Mouse (Mus musculus): Measurements from ENCODE around the gene Gm21885.

Gm21885 gene

GRCm38 (mm10) chr11:94320969-94321930 is 39.6 kb downstream of the Gm21885 start:
- peak; percentile 78 for DNase-seq

DNA sequence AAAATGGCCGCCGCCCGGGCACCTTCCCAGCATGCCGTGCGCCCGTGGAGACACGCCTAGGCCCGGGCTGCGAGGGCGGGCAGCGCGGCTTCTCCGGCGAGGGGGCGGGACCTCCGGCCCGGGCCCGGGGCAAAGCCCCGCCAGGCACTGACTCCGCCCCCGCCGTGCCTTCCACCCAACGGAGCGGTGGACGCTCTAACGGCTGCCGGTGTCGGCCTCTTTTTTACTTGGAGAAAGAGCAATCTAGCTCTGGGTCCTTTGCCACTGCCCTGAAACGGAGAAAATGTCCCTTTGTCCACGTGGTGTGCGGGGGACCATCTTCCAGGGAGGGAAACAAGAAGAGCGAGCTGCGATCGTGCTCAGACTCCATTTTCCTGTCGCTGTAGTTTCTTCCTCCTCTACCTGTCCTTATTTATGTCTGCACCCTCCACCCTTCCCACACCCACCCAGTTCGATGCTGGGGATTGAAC is 40.3 kb downstream of the Gm21885 start, which contains the start of gene Luc7l3:
Gene Luc7l3, minus strand, starts transcription at position 58 of the 470 bp plus-strand sequence.
- DNase-seq = peak; percentile 97

DNA sequence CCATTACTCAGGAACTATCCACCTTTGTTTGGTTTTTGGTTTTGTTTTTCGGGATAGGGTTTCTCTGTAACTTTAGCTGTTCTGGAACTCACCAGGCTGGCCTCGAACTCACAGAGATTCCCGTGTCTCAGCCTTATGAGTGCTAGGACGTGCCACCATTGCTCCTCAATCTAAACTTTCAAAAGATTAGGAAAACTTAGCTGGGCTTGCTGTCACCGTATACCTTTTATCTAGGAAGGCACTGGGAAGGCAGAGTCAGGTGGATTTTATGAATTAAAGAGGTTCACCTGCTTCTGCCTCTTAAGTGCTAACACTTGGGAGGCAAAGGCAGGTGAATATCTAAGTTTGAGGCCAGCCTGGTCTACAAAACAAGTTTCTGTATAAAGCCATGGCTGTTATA is 41.0 kb downstream of the Gm21885 start:
- DNase-seq = no peak

DNA sequence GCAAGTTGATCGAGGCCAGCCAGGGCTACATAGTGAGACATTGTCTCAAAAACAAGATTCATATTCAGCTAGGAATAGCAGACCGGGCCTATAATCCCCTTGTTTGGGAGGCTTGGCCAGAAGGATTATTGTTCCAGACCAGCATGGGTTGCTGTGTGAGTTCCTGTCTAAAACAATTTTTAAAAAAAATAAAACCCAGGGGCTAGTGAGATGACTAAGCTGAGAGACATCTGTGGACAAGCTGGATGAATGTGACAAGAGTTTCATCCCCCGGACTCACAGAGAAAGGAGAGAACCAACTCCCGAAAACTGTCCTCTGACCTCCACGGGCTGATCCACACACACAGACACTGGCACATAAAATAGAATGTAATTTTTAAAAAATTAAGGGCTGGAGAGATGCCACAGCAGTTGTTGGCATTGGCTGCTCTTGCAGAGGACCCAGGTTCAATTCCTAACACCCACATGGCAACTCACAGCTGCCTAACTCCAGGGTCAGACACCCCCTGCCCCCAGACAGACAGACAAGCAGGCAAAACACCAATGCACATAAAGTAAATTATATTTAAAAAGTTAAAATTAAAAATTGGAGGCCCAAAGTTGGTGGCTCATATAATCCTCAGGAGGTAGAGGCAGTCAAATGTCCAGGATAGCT is 41.7 kb downstream of the Gm21885 start:
- DNase-seq = no peak

DNA sequence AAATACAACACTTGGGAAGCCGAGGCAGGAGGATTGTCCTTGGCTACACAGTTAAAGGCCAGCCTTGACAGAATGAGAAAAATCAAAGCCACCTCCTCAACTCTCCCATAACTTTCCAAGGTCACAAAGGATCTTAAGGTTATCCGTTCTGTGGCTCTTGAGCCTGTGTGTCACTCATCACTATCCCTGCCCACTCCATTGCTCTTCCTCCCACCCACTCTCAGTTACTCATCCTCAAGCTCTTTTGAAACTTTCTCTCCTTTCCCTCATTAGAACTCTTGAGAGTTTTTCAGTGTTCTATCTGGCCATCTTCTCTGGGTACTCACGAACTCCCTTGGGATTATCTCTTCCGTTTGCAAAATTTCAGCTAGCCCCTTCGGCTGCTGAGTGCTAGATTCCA is 42.9 kb downstream of the Gm21885 start:
- DNase-seq = no peak

DNA sequence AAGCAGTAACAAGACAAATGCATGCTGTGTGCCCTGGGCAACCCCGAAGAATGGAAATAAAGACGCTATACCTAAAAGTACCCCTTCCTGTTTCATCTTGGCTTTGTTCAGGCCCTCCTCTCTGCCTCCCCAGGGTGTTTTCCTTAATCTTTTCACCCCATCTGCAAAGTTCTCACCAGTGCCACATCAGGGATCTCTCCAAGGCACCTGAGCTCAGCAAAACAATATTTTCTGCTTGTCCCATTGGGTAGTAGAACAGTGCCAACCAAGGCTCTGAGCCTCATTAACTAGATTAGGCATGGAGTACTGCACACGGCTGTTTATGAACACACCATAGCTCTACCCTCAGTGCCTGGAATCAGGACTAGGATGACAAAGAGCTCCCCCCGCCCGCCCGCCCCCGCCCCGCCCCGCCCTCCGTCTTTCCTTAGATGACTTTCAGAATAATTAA is 45.3 kb downstream of the Gm21885 start:
- DNase-seq = no peak

DNA sequence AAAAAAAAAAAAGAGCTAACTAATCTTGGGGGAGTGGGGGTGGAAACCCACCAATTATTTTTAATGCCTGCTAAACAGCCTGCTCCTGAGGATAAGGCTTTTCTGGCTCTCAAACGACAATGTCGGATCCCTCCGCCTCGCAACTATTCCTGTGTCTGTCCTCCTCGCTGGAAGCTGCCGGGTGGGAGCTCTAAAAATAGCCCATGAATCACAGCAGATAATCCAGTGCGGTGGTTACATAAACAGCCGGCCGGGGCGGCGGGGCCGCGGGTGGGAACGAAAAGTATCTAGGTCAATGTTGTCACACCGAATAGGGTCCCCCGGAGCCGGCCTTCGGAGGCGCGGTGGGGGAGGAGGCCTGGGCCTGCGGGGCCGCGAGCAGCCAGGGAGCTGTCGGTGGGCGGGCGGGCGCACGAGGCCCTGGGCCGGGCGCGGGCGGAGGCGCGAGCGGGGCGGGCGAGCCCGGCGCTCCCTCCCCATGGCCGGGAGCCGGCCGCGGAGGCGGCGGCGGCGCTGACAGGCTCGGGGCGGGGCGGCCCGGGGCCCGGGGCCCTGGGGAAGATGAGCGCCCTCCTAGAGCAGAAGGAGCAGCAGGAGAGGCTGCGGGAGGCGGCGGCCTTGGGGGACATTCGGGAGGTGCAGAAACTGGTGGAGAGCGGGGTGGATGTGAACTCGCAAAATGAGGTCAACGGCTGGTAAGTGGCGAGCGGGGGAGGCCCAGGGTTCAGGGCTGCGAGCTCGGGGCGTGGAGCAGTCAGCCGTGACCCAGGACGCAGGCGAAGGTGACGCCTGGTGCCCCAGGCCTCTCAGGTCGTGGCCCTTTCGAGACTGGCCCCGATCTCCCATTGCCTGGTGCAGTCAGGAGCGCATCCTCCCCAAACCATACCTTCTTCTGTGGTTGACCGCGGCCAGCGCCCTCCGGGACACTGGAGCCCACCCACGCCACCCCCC is 46.3 kb downstream of the Gm21885 start, which contains the start of gene Ankrd40:
Gene Ankrd40, plus strand, starts transcription at position 309 of the 951 bp plus-strand sequence.
- peak; percentile 95 for DNase-seq

DNA sequence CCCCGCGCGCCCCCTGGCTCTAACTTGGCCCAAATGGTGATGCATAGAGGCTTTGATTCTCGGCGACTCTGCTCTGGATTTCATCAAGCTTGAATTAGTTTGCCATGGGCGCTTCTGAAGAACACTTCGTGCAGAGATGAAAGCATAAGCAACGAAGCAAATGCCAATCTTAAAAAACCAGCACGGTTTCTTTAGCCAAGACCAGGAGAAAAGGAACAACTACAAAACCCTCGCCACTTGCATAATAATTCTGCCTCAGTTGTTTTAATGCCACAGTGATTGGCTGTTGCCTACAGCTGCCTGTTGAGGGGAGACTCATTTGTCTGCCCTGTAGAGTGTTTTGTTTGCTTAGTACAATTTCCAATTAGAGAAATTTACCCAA is 47.0 kb downstream of the Gm21885 start:
- no peak for DNase-seq

- peak; percentile 69 for DNase-seq
Observed at GRCm38 (mm10) chr11:94329270-94329891, 47.7 kb downstream of the Gm21885 start.

DNA sequence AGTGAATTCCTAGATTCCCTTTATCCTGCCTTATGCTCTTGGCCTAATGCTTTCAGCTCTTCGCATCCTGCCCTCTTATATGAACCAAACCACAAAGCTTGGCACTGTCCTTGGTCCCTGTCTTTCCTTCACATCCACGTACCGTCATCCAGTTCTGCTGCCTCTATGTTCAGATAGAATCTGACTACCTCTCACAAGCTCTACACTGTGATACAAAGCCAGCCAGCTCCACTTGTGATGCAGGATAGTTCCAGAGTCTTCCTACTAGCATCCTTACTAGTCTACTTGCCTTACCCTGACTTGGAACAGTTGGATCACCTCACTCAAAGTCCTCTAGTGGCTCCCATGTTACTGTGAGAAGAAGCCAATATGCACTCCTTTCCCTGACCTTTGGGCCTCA is 48.5 kb downstream of the Gm21885 start:
- no peak for DNase-seq

DNA sequence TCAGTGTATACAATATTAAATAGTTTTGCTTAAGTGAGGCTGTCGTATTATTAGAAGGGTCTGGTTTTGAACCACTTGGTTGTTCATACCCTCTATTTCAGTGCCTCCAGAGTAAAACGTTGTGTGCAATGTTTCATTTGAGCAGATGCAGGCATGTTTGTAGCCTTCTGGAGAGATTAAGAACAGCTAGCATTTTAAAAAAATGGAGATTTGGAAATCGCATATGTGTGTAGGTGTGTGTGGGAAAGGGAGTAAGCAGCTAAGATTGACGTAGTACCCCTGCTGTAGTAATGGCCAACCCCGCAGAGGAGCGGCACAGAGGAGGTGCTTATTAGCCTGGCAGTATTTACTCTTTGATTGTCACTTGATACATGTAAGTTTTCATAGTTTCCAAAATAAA is 51.1 kb downstream of the Gm21885 start:
- no peak for DNase-seq

DNA sequence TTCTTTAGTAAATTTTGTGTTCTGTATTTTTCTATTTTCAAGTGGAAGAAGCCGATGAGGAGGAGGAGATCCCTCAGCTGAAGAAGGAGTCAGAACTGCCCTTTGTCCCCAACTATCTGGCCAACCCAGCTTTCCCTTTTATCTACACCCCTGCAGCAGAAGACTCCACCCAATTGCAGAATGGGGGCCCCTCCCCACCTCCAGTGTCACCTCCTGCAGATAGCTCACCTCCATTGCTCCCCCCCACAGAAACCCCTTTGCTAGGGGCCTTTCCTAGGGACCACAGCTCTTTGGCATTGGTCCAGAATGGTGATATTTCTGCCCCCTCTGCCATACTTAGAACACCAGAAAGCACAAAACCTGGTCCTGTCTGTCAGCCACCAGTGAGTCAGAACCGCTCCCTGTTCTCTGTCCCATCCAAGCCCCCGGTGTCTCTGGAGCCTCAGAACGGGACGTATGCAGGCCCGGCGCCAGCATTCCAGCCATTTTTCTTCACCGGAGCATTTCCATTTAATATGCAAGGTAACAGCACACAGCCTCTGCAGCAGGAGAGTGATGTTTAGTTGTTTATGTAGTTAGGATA is 52.8 kb downstream of the Gm21885 start:
- DNase-seq = no peak

Measured in kidney, postnatal 10 days (tissue).